Mouse (Mus musculus) gastrocnemius, postnatal 14 days (tissue): Measurements from ENCODE around the gene Sos1. TPM values are rescaled to one million over a fixed set of nuclear protein-coding genes. Genes with fewer than 3 reads are reported as not detected.
A peak's percentile ranks its signal among the peaks of the same experiment; 100 is the strongest.

Experiments used
- DNase-seq: peaks from one replicate; pipeline ENCODE4 v3.0.0; 2021; ENCODE audit warnings: mixed read lengths
- intact Hi-C: fragments of 180-260 bp; cut with DNase I; formaldehyde crosslinking; loops from one replicate; pipeline ENCODE4 v1.15.1; 2025; ENCODE audit warnings: low total_unique reads
- long read RNA-seq, 2 experiments: library from polyadenylated mRNA; stranded (forward); transcript quantifications; one replicate each; pipeline ENCODE4 v2.0.0; 2021
- total RNA-seq, 2 experiments: library from RNA; stranded (reverse); gene quantifications; 2 replicates each; pipeline ENCODE4 v1.2.3; 2021

Gene Sos1
- 10 to 100 TPM; 11.7 to 13.5 TPM for total RNA-seq
- long read RNA-seq, experiment 1, full-length matches to known transcripts = 1 of 1 reads
- long read RNA-seq, experiment 1, partial matches to known transcripts = 0 of 1 reads
- long read RNA-seq, experiment 1, other reads (novel, unspliced or antisense) = 0 of 1 reads
- long read RNA-seq, experiment 2, full-length matches to known transcripts = 3 of 5 reads
- long read RNA-seq, experiment 2, partial matches to known transcripts = 1 of 5 reads
- long read RNA-seq, experiment 2, other reads (novel, unspliced or antisense) = 1 of 5 reads

DNA sequence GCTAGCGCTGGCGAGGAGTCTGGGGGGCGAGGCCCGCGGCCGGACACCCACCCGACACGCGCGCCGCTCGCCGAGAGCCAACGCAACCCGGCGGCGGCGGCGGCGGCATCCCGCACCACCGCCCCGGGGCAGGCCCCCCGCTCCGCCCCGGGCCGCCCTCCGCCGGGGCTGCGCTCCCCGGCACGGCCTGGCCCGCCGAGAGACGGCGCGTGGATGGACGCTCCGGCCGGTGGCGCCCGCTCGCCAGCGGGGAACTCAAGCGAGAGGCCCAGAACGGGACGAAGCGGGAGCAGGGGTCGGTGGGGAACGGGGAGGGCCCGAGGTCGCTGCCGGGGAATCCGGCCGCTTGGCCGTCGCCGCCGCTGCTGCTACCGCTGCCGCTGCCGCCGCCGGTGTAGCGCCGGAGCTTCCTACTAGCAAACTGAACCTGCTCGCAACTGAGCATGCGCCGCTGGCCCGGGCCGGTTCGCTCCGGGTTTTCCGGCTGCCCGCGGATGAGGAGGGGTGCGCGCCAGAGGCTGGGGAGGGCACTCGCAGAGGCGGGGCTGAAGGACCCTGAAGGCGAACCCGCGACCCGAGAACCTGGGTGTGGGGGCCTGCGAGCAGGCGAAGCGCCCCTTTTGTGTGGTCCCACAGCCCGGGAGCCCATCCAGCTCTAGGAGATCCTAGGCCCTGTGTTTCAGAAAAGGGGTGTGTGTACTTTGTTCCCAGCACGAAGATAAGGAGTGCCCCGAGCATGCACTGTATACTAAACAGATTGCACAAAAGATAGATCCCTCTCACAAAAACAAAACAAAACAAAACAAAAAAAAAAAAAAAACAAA, at the start of gene Sos1:
Sos1 (minus strand) TSS at position 423 of the 824 bp plus-strand sequence.
- DNase-seq = peak; percentile 98
- intact Hi-C loops = no loop called here

DNA sequence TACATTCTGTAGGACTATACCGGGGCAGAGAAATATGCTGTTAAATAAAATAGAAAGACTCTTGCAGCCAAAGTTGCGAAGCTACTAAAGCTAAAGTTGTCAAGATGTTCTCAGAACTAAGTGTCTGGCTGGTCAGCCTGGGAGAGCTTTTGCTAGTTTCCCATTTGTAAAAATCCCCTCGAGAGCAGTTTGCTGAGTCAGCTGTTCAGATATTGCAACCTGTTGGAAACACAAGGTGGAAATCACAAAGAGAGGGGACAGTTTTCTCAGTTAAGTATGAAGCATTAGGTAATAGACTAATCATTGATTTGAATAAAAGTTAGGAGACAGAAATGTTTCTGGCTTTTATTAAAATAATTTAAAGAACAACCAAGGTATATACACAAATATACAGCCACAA, 43.0 kb upstream of the Sos1 start:
- intact Hi-C loops = no loop called here
- DNase-seq = no peak

DNA sequence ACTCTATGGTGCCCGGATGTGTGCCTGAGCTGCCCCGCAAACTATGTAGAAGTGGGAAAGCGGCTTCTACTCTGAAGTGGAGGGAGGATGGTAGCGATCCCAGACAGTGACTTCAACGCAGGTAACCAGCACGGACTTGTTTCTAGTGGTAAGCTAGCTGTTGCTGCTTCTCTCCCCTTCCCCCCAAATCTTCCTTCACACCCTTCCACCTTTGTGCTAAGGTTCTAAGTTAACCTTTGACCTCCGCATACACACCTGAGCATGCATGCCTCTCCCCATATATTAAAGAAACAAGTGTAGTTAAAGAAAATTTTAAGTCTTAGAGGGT, 41.9 kb upstream of the Sos1 start:
- intact Hi-C loops = no loop called here
- DNase-seq = no peak

DNA sequence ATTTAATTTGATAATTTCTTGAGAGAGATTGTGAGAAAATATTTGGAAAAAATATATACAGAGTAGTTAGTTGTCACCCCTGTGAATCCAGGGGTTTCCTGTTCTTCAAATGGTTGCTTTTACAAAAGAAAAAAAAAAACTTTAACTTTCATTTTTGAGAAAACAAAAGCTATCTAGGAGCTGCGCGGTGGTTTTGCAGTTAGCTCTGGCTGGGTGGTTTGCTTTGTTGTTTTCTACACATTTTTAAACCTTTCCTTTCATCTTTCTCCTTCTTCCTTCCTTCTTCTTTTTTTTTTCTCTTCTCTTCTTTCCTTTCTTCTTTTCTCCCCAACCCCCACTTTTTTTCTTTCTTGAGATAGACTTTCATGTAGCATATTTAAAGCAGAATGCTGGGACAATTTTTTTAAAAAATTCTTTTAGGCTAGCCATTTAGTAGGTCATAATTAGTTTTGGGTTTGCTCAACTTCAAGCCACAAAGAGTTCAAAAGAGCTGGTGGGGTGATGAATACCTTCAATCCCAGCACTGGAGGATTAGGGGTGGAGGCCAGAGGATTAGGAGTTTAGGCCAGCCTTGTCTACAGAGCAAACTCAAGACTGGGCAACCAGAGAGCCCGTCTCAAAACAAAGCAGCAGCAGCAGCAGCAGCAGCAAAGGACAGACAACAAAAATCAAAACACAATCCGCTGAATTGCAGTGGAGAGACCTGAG, 41.4 kb upstream of the Sos1 start:
- DNase-seq = no peak
- intact Hi-C loops = no loop called here

DNA sequence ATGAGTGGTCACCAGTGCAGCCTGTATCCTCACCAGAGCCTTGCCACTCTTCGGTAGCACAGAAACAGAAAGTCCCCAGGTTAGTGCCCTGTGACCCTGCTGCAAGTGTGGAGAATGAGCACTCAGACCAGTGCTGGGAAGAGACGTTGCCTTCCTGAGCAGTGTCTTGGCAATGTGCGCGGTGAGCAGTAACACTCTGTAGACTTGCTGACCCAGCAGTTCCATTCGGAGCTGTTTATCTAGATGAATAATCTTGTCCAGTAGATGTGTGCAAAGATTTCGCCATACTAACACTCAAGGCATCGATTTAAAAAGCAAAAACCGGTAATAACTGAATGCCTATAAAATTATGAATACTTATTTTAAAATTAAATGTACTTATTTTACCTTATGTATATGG, 40.3 kb upstream of the Sos1 start:
- intact Hi-C loops = no loop called here
- no peak for DNase-seq

DNA sequence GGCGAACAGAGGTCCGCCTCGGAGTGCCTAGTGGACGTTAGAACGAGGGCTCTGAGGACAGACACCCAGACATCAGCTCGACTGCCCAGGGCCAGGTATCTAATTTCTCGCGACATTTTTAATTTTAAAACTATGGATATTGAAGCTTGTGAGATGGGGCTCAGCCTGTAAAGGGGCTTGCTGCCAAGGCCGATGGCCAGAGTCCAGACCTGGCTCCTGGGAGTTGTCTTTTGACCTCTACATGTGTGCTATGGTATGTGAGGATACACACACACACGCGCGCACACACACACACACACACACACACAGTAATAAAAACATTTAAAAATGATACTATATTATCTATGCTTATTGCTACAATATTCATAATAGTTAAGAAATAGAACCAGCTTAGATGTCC, 38.6 kb upstream of the Sos1 start:
- no peak for DNase-seq
- intact Hi-C loops = no loop called here

DNA sequence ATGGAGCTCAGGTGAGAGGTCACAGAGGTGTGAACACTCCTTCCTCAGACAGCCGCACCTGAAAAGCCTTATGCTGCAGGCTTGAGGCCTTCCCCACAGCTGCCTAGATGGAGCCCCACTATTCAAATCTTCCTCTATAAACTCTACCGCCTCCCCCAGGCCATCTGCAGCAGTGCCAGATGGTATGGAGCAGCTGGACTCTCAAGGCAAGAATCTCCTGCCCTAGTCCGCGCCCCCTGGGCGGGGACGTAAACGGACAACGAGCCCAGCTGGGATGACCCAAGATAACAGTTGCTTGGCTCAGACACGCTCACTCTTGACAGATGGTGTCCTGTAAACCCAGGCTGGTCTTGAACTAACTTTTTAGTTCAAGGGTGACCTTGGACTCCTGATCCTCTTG, 37.0 kb upstream of the Sos1 start:
- intact Hi-C loops = no loop called here
- DNase-seq = no peak

DNA sequence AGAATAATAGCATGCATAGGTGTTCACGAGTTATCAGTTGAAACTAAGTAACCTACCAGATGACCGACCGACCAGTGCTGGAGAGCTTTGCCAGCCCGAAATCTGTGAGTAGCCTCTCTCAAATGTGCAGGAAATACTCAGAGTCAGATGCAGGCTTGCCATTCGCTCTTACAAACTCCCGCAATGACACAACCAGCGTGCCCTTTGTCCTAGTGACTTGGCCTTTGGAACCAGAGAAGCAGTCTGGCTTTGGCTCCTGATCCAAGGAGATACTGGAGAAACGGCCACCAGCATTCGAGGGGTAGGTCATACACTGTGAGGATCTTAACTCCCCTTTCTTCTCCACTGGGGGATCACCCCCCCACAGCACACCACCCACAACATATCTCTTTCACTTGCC, 35.7 kb upstream of the Sos1 start:
- intact Hi-C loops = no loop called here
- no peak for DNase-seq

DNA sequence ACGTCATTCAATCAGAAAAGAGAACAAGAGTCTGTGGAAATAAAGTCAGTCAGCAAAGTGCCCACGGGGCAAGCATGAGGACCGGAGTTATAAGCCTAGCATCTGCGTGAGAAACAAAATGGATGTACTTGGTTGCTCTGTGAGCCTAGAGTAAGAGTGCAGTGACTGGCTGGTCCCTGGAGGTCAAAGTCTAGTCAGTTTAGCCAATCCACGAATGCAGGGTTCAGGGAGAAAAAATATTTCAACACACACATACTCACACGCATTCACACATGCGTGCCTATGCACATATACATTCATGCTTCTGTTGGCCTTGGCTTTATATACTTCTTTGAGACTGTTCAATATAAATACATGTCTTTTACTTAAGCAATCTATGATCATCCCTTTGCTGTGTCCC, 35.3 kb upstream of the Sos1 start:
- intact Hi-C loops = no loop called here
- no peak for DNase-seq

DNA sequence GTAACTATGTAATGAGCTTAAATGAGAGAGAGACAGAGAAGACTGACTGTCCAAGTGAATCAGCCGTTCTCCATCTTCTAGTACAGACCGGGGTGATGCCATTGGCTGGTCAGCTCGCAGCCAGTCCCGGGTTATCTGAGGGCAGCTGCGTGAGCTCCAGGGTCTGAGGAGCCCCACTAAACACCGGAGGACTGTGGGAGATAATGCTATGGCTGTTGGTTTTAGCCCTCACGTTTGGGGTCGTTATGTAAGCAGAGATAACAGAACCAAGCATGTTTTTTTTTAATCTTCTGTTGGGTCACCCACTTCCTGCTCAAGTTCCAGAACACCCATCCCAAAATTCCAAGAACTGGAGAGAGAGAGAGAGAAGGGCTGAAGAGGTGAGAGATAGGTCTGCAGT, 33.5 kb upstream of the Sos1 start:
- DNase-seq = no peak
- intact Hi-C loops = no loop called here

DNA sequence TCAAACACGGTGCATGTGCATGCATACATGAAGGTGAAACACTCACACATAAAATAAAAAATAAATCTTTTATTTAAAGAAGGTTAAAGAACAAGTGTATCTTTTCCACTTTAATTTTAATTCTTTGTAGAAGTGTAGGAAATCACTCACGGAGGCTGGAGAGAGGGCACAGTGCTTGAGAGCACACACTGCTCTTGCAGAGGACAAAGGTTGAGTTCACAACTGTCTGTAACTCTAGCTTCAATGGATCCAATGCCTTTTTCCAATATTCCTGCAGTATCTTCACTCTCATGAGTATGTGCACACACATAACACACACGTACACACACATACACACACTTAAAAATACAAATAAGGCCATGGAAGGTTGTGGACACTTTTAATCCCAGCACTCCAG, 30.2 kb upstream of the Sos1 start:
- intact Hi-C loops = no loop called here
- DNase-seq = no peak

DNA sequence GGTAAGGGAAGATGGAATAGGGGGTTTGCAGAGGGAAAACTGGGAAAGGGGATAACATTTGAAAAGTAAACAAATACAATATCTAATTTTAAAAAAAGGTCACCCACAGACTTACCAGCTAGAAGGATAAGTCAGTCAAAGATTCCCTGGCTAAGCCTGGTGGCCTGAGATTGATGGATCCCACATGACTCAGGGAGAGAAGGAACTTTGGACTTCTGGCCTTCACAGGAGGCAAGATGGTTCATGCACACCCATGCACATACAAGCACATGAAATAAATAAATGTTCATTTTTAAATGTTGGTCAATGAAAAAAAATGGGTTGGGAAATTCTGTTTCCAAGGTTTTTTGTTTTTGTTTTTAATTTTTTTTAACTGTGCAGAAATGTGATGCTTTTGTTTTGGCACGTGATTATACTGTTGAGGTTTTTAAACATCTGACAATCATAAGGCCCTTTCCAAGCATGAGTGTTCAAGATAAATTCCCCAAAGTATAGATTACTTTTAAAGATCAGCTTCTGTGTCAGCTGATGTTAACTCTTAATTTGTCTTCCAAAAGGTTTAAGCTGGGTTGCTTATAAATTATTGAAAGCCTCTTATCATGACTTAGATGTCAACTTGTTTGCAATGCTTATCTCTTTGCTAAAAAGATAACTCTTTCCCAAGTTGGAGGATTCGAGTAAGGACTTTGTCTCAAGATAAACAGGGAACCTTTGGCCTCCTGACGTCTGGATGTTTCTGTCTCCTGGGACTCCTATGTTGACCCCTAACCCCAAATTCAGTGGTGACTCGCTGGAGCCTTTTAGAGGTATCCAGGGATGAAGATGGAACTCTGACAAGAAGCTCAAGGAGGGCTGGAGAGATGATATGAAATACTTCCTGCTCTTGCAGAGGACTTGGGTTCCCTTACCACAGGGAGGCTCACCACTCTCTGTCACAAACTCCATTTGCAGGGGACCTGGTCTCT, 29.5 kb upstream of the Sos1 start:
- no peak for DNase-seq
- intact Hi-C loops = no loop called here

DNA sequence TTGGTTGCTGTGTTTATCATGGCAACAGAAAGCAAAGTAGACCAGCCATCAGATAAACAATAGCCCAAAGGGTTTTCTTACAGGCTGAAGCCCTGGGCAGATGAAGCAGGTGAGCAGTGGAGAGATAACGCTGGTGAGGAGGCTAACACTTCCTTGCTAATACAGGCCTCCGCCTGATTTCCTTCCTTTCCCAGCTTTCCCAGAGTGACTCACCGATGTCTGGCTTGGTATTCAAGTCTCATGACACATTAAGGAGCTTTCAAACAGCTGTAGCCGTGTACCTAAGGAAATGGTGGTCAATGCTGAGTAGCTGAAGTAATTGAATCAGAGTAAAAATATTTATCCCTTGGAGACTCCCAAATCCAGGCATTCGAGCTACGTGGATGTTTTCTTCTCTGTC, 25.5 kb upstream of the Sos1 start:
- DNase-seq = no peak
- intact Hi-C loops = no loop called here

DNA sequence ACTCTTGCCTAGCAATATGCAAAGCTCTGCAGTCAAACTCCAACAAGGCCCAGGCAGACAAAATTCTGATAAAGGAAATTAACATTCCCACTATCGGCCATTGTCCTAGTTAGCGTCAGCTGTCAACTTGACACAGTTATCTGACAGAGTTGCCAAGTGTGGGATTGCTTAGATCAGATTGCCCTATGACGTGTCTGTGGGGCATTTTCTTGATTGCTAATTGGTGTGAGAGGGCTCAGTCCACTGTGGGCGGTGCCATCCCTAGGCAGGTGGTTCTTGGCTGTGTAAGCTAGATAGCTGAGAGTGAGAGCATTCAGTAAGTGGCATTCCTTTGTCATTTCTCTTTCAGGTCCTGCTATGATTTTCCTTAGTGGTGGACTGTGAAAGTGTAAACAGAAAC, 25.1 kb upstream of the Sos1 start:
- intact Hi-C loops = no loop called here
- DNase-seq = no peak

DNA sequence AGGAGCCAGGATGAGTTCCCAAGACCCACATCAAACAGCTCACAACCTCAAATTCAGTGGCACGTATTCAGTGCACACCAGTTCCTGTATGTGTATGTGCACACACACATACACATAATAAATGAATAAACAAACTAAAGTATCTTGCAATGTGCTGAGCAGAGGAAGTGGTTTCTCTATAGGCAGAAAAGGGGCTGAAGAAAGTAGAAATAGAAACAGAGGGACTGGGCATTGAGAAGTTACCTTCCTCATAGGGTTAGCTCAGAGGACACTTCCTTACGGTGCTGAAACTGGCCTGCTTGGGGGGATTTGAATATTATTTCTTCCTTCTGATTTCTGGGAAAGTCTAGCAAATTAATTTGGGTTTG, 21.5 kb upstream of the Sos1 start:
- intact Hi-C loops = no loop called here
- DNase-seq = no peak

DNA sequence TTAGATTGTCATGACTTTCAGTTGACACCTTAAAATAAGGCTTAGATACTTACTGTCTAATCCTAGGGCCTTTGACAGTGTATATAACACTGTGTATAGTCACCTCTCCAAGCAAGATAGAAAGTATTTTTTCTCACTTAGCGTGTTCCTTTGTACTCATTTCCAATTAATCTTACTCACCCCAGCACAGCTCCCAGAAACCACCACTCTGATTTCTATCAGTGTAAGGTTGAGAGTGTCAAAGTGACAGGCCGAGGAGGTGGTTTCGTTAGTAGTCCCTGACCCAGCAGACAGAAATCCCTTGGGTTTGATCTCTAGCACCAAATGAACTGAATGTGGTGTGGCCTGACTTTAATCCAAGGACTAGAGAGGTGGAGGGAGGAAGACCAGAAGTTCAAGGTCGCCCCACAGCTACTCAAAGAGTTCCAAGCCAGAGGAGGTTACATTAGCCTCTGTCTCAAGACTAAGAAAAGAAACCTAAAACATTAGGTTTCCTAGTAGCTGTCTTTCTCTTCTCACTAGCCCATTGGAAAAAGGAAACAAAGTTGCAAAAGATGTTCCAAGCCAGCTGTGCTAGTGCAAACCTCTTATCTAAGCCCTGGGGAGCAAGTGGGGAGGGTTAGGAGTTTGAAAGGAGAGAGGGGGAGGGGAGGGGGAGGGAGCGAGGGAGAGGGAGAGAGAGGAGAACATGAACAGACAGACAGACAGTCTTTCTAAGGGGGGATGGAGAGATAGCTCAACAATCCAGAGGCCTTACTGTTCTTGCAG, 21.0 kb upstream of the Sos1 start:
- intact Hi-C loops = no loop called here
- DNase-seq = no peak

DNA sequence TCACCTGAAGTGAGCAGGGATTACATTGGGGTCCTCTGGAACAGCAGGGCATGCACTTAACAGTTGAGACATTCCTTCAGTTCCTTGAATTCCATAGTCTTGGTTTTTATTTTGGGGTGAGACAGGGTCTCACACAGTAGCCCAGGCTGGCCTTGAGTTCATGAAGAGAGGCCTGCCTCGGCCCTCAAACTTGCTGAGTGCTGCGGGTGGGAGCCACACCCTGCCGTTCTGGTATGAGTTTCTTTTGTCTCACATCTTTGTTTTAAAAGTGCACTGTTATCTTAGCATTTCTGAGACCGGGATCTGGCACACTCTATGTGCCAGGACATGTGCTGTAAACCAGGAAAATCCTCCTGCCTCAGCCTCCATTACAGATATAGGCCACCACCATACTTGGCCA, 19.8 kb upstream of the Sos1 start:
- intact Hi-C loops = no loop called here
- no peak for DNase-seq

DNA sequence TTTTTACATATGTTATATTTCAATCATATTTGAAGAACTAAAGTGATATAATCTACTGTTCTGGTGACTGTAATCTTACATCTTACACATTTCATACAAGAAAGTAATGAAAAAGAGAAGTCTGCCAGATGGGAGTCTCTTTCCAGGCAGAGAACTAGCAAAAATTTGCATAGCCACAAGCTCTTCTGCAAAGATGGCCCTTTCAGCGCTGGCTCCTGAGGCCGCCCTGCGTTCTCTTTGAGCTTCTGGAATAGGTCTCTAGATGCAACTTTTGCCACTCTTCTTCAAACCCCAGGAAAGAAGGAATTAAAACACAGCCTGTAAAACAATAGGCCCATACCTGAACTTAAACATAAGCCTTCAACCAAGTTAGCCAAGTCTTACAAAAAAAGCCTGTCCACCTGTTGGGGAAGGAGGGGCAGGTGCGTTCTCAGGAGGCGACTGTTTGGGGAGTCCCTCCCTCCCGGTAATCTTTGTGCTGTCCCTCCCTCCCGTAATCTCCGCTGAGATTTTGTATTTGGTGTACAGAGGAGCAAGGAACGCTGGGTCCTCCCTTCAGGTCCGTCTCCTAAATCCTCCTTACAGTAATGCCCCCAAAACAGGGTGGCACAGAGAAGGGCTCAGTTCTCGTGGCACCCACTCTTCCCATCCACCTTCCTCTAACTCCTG, 18.5 kb upstream of the Sos1 start:
- DNase-seq = no peak

DNA sequence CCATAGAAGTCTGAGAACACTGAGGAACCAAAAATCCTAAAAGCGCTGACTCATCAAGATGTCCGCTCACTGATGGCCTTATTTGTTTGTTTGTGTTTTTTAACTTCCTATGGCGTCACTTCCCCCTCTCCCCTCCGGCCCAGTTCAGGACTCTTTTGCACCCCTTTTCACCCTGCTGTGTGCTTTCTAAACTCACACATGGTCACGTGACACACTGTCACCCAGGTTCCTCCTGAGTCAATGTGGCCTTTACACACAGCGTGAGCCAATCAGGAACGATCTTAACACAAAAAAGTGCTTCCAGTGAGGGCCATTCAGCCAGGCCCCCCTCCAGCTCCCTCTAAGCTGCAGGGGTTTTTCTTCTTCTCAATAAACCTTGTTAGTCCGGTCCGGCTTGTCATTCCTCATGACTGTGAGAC, 16.9 kb upstream of the Sos1 start:
- DNase-seq = no peak
- intact Hi-C loops = no loop called here

More for the DNA sequence above, 18.5 kb upstream of the Sos1 start:
- intact Hi-C loops = no loop called here
